Mouse (Mus musculus): ENCODE measurements around the gene Ptprd. TPM values are rescaled to one million over a fixed set of nuclear protein-coding genes. Genes with fewer than 3 reads are reported as not detected.

The Ptprd gene
- total and polyA plus RNA-seq, 3 experiments, result not detected

DNA sequence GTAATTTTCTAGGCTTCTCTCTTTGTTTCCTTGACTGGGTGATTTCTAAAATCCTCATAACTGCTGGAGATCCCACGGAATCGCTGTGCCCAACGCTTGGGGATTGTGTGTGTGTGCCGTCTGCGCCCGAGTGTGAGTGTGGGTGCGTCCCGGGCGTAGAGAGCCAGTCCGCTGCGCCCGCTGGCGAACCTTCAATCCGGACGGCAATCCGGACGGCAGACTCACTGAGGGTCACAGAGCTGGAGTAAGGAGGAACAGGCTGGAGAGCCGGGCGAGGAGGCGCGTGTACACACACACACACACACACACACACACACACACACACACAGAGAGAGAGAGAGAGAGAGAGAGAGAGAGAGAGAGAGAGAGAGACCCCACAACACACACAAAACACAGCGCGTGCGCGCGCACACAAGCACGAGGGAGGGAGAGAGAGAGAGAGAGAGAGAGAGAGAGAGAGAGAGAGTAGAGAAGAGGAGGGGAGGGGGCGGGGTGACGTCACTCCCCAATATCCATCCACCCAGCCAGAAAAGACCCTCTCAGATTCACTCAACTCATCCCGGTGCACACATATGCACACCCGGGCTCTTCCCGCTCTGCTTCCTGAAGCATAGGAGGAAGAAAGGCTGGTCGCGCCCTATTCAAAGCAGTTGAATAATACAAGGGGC, 1761.3 kb downstream of the Ptprd start:
- no peak overlapping the region for H3K27ac ChIP-seq (ENCODE audit: control insufficient read depth, low read depth, low read length)
- no peak for DNase-seq (ENCODE audit: low read depth, low spot score)
- no peak overlapping the region for H3K4me3 ChIP-seq (ENCODE audit: control insufficient read depth in 1 of 2, insufficient read depth in 1 of 2, low read depth in 2 of 2, low read length in 2 of 2)
- no peaks in the 10 kb centered on the region for H3K27me3 ChIP-seq (ENCODE audit: control insufficient read depth in 1 of 2, insufficient read depth in 2 of 2, low read length in 2 of 2)
- H3K4me1 ChIP-seq (ENCODE audit: control insufficient read depth in 1 of 2, insufficient read depth in 2 of 2, low read length in 2 of 2), result no peaks in the 10 kb centered on the region
- H3K9ac ChIP-seq (ENCODE audit: control insufficient read depth, low read depth, low read length, poor library complexity, severe bottlenecking), result no peak overlapping the region
- TF ChIP-seq CHD1 (IDR thresholded peaks at IDR 0.05; ENCODE audit: low read depth, low read length) (no peak), MXI1 (IDR thresholded peaks at IDR 0.05; ENCODE audit: low read depth, low read length) (no peak), RCOR1 (IDR thresholded peaks at IDR 0.05; ENCODE audit: low read depth, low read length) (no peak), SIN3A (IDR thresholded peaks at IDR 0.05; ENCODE audit: low read length) (no peak), MEF2A (IDR thresholded peaks at IDR 0.05; ENCODE audit: extremely low read depth, insufficient replicate concordance, low read depth, low read length, poor library complexity, severe bottlenecking) (no peak), NRF1 (IDR thresholded peaks at IDR 0.05; ENCODE audit: insufficient read depth, low read depth, low read length, poor library complexity, severe bottlenecking) (no peak), ETS1 (IDR thresholded peaks at IDR 0.05; ENCODE audit: low read depth, low read length) (no peak), TAL1 (IDR thresholded peaks at IDR 0.05; ENCODE audit: low read length) (no peak), CHD2 (IDR thresholded peaks at IDR 0.05; ENCODE audit: low read length) (no peak)
- H3K9me3 ChIP-seq (replicated peaks; ENCODE audit: insufficient read depth, low read length), result no peaks in the 10 kb centered on the region
- H3K36me3 ChIP-seq (ENCODE audit: control insufficient read depth in 1 of 2, insufficient read depth in 2 of 2, low read length in 2 of 2), result no peaks in the 10 kb centered on the region
- no peaks in the 10 kb centered on the region for H3K79me2 ChIP-seq (ENCODE audit: control insufficient read depth, insufficient read depth, low read length, poor library complexity)

DNA sequence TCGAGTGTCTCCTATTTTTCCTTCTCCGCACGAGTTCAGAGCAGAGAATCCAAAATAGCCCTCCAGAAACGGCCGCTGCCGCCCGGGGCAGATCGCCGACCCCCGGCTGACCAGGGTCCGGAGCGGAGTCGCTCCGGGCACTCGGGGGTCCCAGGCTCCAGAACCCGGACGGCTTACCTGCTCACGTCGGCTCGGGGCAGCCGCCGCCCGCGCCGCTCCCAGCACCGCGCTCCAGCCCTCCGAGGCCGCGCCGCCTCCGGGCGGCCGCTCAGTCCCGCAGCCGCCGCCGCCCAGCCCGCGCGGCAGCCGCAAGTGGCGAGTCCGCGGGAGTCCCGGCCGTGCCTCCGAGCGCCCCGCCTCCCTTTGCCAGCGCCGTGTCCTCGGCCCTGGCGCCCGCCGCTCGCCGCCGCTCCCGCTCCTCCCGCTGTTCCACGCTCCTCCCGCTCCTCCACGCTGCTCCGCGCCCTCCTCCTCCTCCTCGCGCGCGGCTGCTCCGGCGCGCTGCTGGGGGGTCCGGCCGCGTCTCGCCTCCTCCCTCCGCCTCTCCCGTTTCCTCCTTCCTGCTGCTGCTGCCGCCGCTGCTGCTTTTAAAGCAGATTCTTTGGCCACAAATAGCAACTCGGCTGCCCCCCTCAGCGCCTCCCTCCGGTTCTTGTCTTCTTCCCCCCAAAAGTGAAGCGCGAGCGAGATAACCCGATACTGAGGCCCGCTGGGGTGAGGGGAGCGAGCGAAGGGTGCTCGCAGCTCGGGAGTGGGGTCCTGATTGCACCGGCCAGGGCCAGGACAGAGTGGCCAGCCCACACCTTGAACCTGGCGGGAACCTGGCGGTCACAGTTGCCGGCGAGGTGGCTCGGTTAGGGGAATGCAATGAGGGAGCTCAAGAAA, 1762.1 kb downstream of the Ptprd start:
- Histone ChIP-seq H3K36me3 (ENCODE audit: control insufficient read depth in 1 of 2, insufficient read depth in 2 of 2, low read length in 2 of 2) (no peaks in the 10 kb centered on the region), H3K4me3 (ENCODE audit: control insufficient read depth in 1 of 2, insufficient read depth in 1 of 2, low read depth in 2 of 2, low read length in 2 of 2) (no peak overlapping the region), H3K9ac (ENCODE audit: control insufficient read depth, low read depth, low read length, poor library complexity, severe bottlenecking) (no peak overlapping the region), H3K27ac (ENCODE audit: control insufficient read depth, low read depth, low read length) (no peak overlapping the region), H3K27me3 (ENCODE audit: control insufficient read depth in 1 of 2, insufficient read depth in 2 of 2, low read length in 2 of 2) (no peaks in the 10 kb centered on the region), H3K9me3 (replicated peaks; ENCODE audit: insufficient read depth, low read length) (no peaks in the 10 kb centered on the region), H3K4me1 (ENCODE audit: control insufficient read depth in 1 of 2, insufficient read depth in 2 of 2, low read length in 2 of 2) (no peaks in the 10 kb centered on the region), H3K79me2 (ENCODE audit: control insufficient read depth, insufficient read depth, low read length, poor library complexity) (no peaks in the 10 kb centered on the region)
- TF ChIP-seq NELFE (IDR thresholded peaks at IDR 0.05; ENCODE audit: low read depth, low read length), result no peak
- no peak for TF ChIP-seq POLR2AphosphoS2 (IDR thresholded peaks at IDR 0.05; ENCODE audit: low read length)
- no peak for TF ChIP-seq BHLHE40 (IDR thresholded peaks at IDR 0.05; ENCODE audit: borderline replicate concordance, low read depth, low read length)
- TF ChIP-seq MYB (IDR thresholded peaks at IDR 0.05; ENCODE audit: low read depth, low read length), result no peak
- no peak for TF ChIP-seq ZKSCAN1 (IDR thresholded peaks at IDR 0.05; ENCODE audit: low read depth, low read length)
- no peak for TF ChIP-seq MYC (IDR thresholded peaks at IDR 0.05; ENCODE audit: low read depth, low read length)
- TF ChIP-seq POLR2A (IDR thresholded peaks at IDR 0.05; ENCODE audit: control insufficient read depth in 1 of 2, insufficient read depth in 1 of 2, low read depth in 1 of 2, low read length in 2 of 2, poor library complexity in 1 of 2), result no peak
- TF ChIP-seq ETS1 (IDR thresholded peaks at IDR 0.05; ENCODE audit: low read depth, low read length), result no peak
- no peak for TF ChIP-seq MXI1 (IDR thresholded peaks at IDR 0.05; ENCODE audit: low read depth, low read length)
- no peak for TF ChIP-seq MAFK (IDR thresholded peaks at IDR 0.05; ENCODE audit: borderline replicate concordance, low read depth, low read length)
- TF ChIP-seq TBP (IDR thresholded peaks at IDR 0.05; ENCODE audit: low read depth, low read length), result no peak
- no peak for DNase-seq (ENCODE audit: low read depth, low spot score)

Measured in MEL (cell line).